Mouse (Mus musculus) spleen, adult 2 months (tissue): ENCODE results near the gene Zbtb25.

Experiments
- CTCF ChIP-seq: fragments of 200-500 bp; IDR thresholded peaks from 2 replicates; pipeline ENCODE4 v1.5.1; 2011; ENCODE audit warnings: mild to moderate bottlenecking, inconsistent platforms; ENCODE audit not compliant: insufficient read depth, insufficient read length, insufficient replicate concordance; ENCODE audit errors: extremely low read depth
- POLR2A ChIP-seq: fragments of 200-500 bp; IDR thresholded peaks from 2 replicates; pipeline ENCODE4 v1.6.1; 2011; ENCODE audit warnings: low read depth, low read length, inconsistent platforms

DNA sequence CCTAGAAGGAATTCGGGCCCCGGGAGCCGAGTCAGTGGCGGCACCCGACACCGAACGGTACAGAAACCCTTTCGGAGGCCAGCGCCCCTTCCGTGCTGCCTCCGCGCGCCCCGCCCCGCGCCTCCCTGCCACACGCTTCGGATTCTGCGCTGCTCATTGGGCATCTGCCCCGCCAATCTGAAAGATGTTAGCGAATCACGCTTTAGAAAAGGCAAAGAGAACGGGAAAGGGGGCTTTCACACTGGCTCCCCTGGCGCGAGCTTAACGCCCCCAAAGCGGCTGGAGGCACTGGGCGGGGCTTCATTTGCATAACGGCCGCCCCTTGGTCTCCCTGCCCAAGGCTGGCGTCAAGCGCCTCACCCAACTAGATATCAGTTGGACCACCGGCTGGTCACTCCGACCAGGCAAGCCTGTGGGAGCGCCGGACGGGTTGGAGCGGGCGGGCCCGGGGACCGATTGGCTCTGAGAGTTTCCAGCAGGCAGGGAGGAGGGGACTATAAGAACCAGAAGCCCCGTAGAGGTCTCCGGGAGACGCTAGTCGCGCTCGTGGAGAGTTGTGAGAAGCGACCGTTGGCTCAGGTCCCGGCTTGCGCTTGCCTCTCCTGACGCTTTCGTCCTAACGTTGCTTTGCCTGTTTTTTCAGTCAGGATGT is 34.6 kb upstream of the Zbtb25 start, which contains the start of gene Hspa2:
- TF ChIP-seq CTCF (no peak), POLR2A (peak; percentile 87)
